Mouse (Mus musculus) lung, postnatal 36 days (tissue): ENCODE measurements around the gene Ccdc183.

Experiments used
- DNase-seq: peaks from one replicate; pipeline ENCODE4 v3.0.0; 2022; ENCODE audit warnings: mixed read lengths

The Ccdc183 gene

DNA sequence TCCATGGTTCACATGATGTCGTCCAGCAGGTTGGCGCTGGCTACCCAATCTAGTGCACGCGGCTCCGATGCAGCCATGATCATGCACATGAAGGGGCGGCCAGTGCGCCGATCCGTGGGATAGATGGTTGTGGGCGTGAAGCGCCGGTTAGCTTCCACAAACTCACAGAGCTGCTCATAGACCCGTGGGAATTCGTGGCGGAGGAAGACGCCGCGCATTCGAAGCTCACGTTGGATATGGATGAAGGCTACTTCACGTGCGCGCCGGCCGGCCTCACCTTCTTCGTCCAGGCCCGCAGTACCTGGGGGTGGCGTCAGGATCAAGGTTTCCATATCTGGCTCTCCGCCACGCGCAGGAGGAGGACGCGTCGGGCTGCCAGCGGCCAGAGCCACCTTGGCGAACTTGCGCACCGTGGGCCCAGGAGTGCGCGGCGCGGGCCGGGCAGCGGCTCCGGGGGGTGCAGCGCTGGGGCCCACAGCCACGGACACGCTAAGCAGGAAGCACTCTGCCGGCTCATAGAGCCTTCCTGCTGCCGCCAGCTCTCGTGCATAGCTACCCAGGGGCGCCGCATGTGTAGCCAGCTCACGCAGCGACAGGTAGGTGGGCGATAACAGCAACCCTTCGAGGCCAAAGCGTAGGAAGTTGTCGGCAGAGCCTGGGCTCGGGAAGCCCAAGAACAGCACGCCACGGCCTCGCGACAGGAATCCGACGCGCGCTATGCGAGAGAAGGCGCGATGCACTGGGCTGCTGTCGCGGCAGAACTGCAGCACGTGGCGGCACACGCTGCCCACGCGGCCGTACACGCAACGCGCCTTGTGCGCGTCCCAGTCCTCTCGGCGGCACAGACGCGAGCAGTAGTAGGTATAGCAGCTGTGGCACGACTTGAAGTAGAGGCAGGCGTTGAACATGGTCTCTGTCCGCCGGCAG is 40.2 kb downstream of the Ccdc183 start:
- DNase-seq, result no peak

GRCm38 (mm10) chr2:25576028-25576850 is 41.2 kb downstream of the Ccdc183 start:
- DNase-seq, result no peak

DNA sequence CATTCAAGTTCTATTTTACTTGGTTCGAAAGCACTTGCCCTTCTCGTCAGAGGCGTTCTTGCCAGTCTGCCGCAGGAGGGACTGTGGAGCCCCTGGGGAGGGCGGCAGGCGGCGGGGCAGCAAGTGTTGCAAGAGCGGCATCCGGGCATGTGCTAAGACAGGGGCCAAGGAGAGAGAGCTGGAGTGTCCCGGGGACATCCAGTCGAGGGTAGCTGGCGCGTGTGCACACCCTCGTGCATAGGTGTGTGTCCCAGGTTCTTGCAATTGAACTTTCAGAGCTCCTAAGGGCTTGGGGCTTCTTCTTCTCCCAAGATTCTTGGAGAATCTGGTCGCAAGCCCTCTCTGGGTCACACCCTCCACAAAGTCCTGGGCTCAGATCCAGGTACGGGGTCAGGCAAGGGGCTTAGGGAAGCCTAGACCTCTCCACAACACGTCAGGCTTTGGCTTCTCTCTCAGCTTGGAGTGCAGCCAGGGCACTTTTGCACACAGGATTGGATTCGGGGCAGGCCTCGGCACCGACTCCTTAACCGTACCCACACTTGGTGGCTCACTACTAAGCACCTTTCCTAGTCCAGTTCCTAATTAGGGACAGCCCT is 41.9 kb downstream of the Ccdc183 start:
- DNase-seq, result peak; percentile 47

DNA sequence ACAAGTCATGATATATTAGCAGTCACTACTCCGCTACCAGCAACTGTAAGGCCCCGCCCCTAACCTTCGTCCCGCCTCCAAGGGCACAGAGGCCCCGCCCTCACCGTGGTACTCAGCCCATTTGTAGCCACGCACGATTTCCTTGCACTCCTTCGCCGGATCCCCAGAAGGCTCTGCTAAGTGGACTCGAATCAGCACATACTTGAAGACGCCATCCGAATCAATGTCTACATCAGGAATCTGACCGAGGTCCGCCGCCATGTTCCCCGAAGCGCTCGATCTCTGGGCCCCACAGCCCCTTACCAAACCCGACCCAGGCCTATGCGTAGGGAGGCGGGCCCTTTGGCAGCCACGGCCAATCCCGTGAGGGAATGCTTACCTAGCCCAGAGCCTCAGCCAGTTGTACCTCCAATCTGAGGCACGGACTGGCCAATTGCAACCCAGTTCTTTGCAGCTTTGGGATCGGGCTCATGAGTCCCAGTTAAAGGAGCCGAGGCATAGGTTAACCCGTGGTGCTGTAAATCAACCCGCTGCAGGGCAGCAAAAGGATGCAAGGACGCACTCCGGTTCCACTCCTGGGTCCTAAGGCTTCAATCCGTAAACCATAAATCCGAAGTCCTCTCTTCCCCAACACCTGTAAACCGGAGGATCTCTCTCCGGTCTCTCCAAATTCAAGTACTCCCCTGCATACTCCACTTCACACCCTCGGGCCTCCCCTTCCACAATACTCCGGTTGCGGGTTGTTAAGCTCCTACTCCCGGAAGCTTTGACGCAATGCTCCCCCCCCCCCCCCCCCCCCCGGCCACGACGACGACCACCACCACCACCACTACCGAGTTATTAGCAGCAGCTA is 42.7 kb downstream of the Ccdc183 start, which contains the start of the genes Mamdc4 and Phpt1:
Gene Mamdc4 (minus strand): TSS at position 267 of the 853 bp plus-strand sequence.
Gene Phpt1 (minus strand): TSS at position 646 of the 853 bp plus-strand sequence.
- peak; percentile 98 for DNase-seq

DNA sequence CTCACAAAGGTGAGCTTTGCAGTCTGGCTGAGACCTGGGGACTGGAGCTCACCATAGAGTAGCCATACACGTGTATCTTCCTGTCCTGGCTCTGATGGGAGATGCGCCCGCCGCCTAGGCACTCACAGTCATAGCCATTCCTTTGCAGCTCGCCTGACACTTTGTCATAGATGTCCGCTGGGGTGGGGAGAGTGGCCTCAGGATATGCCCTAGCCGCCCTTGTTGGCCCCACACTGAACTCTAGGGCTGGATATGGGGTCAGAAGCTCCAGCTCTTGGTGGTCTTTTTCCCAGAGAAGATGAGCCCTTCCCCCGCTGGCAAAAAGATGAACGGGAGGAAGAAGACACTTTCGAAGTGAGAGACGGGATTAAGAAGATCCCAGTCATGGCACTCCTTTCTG is 43.3 kb downstream of the Ccdc183 start:
- DNase-seq, result no peak

DNA sequence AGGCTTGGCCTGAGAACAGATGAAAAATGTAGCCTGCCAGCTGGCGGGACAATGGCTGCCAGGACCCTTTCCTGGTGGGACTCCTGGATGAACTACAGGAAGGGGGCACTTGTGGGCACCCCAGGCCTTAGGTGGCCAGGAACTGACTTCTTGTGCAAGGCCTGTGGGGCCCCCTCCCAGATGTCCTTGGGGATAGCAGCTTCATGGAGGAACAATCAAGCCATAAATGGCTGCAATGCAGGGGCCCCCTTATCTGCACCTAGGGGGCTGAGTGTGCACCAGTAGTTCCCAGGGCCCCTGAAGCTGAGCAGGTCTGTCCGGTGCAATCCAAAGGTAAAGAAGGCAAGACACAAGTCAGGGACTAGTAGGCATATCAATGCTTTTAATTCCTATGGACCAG is 44.4 kb downstream of the Ccdc183 start:
- DNase-seq, result no peak

DNA sequence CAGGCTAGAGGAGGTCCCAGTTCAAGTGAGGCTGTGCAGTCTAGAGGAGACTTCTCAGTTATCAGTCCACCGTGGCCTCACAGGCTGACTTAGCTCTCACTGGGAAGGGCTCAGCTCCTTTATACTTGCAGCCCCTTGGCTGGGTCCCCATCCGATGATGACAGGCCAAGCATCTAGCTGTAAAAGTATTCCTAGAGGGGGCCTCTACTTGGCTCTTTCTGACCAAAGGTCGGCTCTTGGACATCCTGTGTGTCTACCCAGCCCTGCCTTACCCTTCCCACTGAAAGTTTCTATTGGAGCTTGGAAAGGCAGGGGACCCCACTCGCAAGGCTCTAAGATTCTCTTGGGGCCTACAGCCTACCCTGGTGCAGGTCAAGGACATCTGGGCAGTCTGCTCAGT is 46.3 kb downstream of the Ccdc183 start:
- no peak for DNase-seq

- no peak for DNase-seq
Observed at GRCm38 (mm10) chr2:25569323-25569722, 48.2 kb downstream of the Ccdc183 start.

GRCm38 (mm10) chr2:25568473-25569019 is 48.9 kb downstream of the Ccdc183 start:
- DNase-seq, result no peak

- no peak for DNase-seq
Observed at GRCm38 (mm10) chr2:25566558-25566957, 50.9 kb downstream of the Ccdc183 start.

DNA sequence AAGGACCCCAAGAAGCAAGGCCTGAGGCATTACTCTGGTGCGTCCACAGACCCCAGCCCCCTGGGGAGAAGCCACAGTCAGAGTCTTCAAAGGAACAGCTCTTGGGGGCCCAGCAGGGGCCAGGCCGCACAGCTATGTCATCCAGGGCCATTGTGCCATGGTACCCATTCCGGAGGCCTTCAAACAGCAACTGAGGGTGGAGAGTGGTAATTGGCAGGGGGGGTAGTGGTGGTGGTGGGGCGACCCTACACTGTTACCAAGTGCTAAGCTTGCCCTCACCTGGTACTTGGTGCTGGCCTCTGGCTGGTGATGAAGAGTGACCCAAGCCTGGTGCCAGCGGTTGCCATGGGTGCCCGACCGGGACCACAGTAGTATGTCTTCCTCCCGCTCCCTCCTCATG is 51.7 kb downstream of the Ccdc183 start:
- DNase-seq, result no peak

DNA sequence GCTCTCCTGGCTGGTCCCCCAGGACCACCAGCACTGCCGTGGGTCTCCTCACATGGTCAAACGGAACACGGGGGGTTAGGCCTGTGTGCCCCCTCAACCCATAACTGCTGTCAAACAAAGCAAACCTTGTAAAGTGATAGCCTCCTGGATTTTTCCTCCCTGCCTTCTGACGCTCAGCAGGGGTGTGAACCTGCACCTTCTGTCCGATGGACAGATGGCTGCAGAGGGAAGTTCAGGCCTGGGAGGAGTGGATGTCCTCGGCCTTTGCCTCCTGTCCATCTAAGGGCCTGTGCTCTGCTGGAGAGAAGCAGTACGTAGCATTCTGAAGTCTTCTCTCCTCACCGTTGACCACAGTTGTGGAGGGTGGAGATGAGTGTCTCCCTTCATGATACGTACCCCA is 55.5 kb downstream of the Ccdc183 start:
- DNase-seq, result no peak

DNA sequence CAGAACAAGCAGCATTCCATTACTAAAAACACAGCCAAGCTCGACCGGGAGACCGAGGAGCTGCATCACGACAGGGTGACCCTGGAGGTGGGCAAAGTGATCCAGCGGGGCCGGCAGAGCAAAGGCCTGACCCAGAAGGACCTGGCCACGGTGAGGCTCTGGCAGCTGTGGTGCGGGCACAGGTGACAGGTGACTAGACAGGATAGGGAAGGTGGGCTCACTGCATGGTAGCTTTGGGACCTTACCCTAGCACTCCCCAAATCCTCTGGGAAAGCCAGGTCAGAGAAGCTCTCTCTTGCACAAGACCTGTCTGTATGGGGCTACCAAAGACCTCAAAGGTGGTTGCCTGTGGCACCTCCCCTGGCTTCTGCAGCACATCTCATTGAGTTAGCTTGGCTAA is 56.9 kb downstream of the Ccdc183 start:
- DNase-seq, result no peak

GRCm38 (mm10) chr2:25558774-25559173 is 58.7 kb downstream of the Ccdc183 start:
- DNase-seq, result no peak
